Mouse (Mus musculus) monocyte, adult 5-6 weeks (primary cell): ENCODE measurements around the gene Ppp1r8. TPM values are rescaled to one million over a fixed set of nuclear protein-coding genes. Genes with fewer than 3 reads are reported as not detected.
"Not testable (repeated sequence)": the region's sequence is repeated elsewhere in the genome, so short reads cannot be mapped to it uniquely, and the experiment has no call there.

Experiments
- ATAC-seq: fragments of 153-309, 156-312 bp; replicated peaks from 2 replicates; pipeline ENCODE4 v1.8.0; 2017; ENCODE audit warnings: mild to moderate bottlenecking; ENCODE audit not compliant: low TSS enrichment, insufficient number of reproducible peaks, severe bottlenecking, poor library complexity, low FRiP score
- total RNA-seq: library from RNA; stranded (forward); fragments of 200-1000, 200-491, 200-594 nt; gene quantifications from 3 replicates; pipeline ENCODE4 v1.2.3, GENCODE M21; 2017

Ppp1r8 gene
- total RNA-seq, 1 experiment from 2014 or later: 38.1 TPM

- ATAC-seq: not testable (repeated sequence)
Observed at GRCm38 (mm10) chr4:132793322-132794004, 49.5 kb downstream of the Ppp1r8 start.

DNA sequence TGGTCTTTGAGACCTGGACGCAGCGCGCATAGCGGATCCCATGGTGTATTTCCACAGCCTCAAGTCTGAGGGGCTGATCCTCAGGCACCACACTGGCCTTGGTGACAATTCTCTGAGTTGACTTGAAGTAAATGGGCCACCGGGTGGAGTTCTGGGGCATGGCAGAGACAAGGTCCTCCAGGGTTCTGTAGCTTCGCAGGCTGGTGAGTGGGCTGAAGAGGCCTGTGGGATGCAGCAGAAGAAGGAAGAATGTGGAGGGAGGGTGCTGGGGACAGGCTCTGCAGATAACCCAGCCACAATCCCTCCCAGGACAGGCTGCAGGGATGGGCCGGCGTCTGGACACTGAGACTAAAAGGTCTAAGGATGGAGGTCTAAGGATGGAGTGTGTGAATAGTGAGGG lies 53.2 kb downstream of the Ppp1r8 start:
- no peak for ATAC-seq

DNA sequence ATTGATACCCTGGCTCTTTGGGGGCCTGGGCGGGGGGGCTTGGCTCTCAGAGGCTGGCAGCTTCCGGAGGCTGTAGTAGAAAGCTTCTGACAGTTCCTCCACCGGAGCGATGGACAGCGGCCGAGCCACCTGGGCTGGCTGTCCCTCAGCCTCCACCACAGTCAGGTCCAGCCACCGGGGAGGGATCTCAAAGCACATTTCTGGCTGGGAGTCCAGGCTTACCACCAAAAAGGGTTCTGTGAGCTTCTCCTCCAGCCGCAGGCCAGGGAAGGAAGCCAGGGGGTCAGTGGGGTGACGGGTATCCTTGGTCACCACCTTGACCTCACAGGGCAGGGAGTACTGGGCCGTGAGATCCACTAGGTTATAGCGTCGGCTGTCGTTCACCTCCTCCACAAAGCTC lies 57.7 kb downstream of the Ppp1r8 start:
- ATAC-seq: no peak

- ATAC-seq: peak; percentile 21; the same call in 1 of the 2 replicates
Observed at GRCm38 (mm10) chr4:132783732-132784131, 59.2 kb downstream of the Ppp1r8 start.

GRCm38 (mm10) chr4:132780288-132780687 lies 62.7 kb downstream of the Ppp1r8 start:
- ATAC-seq: peak; percentile 78

- ATAC-seq: no peak
Observed at GRCm38 (mm10) chr4:132778562-132779201, 64.3 kb downstream of the Ppp1r8 start.

Other genes with a start within 250 kb of the Ppp1r8 start
- gene Eya3, start 204.2 kb downstream of the Ppp1r8 start, total RNA-seq: 8.7 to 25.5 TPM (median 18.8 TPM) in 3 replicates
- 3.8 to 7.9 TPM (median 4.4 TPM) in 3 replicates for gene Xkr8, start 110.6 kb downstream of the Ppp1r8 start, total RNA-seq
- gene Smpdl3b, start 85.9 kb downstream of the Ppp1r8 start, total RNA-seq: 108 to 191 TPM (median 160 TPM) in 3 replicates
- 39.3 to 41.2 TPM (median 40.2 TPM) in 3 replicates for gene Rpa2, start 74.8 kb downstream of the Ppp1r8 start, total RNA-seq
- 196 to 216 TPM (median 214 TPM) in 3 replicates for gene Themis2, start 46.8 kb downstream of the Ppp1r8 start, total RNA-seq
- gene Stx12, start 41.3 kb upstream of the Ppp1r8 start, total RNA-seq: 64.8 to 81.4 TPM (median 73.4 TPM) in 3 replicates
- 27.3 to 53.5 TPM (median 33.8 TPM) in 3 replicates for gene Fam76a, start 79.4 kb upstream of the Ppp1r8 start, total RNA-seq
- gene Fgr, start 130.9 kb upstream of the Ppp1r8 start, total RNA-seq: 266 TPM in 3 replicates
- gene Ahdc1, start 168.1 kb upstream of the Ppp1r8 start, total RNA-seq: 2.8 to 13.7 TPM (median 3.3 TPM) in 3 replicates